Mouse (Mus musculus) heart, adult 2 months (tissue): ENCODE results near the gene Kcnq5.

ENCODE experiments used
- CTCF ChIP-seq: fragments of 200-600 bp; IDR thresholded peaks from 2 replicates; pipeline ENCODE4 v1.8.1; 2022; ENCODE audit warnings: antibody characterized with exemption, mild to moderate bottlenecking, moderate library complexity
- POLR2A ChIP-seq: fragments of 200-500 bp; IDR thresholded peaks from 2 replicates; pipeline ENCODE4 v1.6.1; 2011; ENCODE audit warnings: mild to moderate bottlenecking, low read depth, low read length, control low read depth; ENCODE audit not compliant: insufficient read depth

- no peak for TF ChIP-seq POLR2A
- no peak for TF ChIP-seq CTCF
These were observed 554.5 kb downstream of the Kcnq5 start for GRCm38 (mm10) chr1:21407266-21407665.
